In genomic region chr6:88044577-88045405, GRCm38 (mm10) we compare ENCODE assay signal across 8 mouse cellular contexts. TPM values are rescaled to one million over a fixed set of nuclear protein-coding genes. Genes with fewer than 3 reads are reported as not detected.
DNase-seq lines count a peak whose midpoint lies in the region; ATAC-seq and TF ChIP-seq lines count a peak whose summit lies in the region.

Gene Rab7 (minus strand): TSS chr6:88045270.

- peaks cover 50% of the 10 kb centered on the region for H3K79me2 ChIP-seq in CH12.LX (replicated peaks; ENCODE audit: control insufficient read depth, extremely low read depth, insufficient read depth, poor library complexity, severe bottlenecking)

- no peak for TF ChIP-seq EP300 in CH12.LX (IDR thresholded peaks at IDR 0.05; ENCODE audit: low read length)

- peak within 1 kb of the TSS; percentile 91 for H3K4me2 ChIP-seq in CH12.LX (ENCODE audit: insufficient read depth, low read depth, poor library complexity, severe bottlenecking)
- peak within 1 kb of the TSS; percentile 91 for H3K4me2 ChIP-seq in forebrain, embryonic 11.5 days (ENCODE audit: low read depth, low read length, severe bottlenecking)
- peak within 1 kb of the TSS; percentile 87 for H3K4me2 ChIP-seq in heart, embryonic 16.5 days (ENCODE audit: low read depth, low read length)
- peak within 1 kb of the TSS; percentile 85 for H3K4me2 ChIP-seq in liver, embryonic 15.5 days
- peak within 1 kb of the TSS; percentile 97 for H3K4me2 ChIP-seq in neural tube, embryonic 12.5 days (replicated peaks)

- TF ChIP-seq CTCF in CH12.LX (conservative IDR thresholded peaks at IDR 0.05 in 1 of 2, IDR thresholded peaks at IDR 0.05 in 1 of 2; ENCODE audit: low read depth in 2 of 2, low read length in 2 of 2), result no peak

- DNase-seq in CH12.LX (ENCODE audit: extremely low read depth), result peak; percentile 96
- DNase-seq in c-Kit-positive CD71-positive TER-119-negative erythroid progenitor cells, embryonic 14.5 days (ENCODE audit: low read depth), result peak; percentile 91
- peak; percentile 97 for DNase-seq in forebrain, embryonic 11.5 days (ENCODE audit: low spot score)
- peak; percentile 98 for DNase-seq in kidney, postnatal 36 days
- peak; percentile 96 for DNase-seq in telencephalon, adult 2 months (ENCODE audit: low read depth, low spot score)

- peaks cover 19 to 43% of the 10 kb centered on the region in 2 experiments for H3K4me1 ChIP-seq in CH12.LX (ENCODE audit: control insufficient read depth in 1 of 2, insufficient read depth in 2 of 2)
- peaks cover 7% of the 10 kb centered on the region for H3K4me1 ChIP-seq in forebrain, embryonic 11.5 days (replicated peaks; ENCODE audit: control insufficient read depth, insufficient read depth, low read length)
- H3K4me1 ChIP-seq in heart, embryonic 16.5 days (ENCODE audit: control insufficient read depth, insufficient read depth, low read length), result peaks cover 35% of the 10 kb centered on the region
- peaks cover 49% of the 10 kb centered on the region for H3K4me1 ChIP-seq in liver, embryonic 15.5 days (replicated peaks)
- H3K4me1 ChIP-seq in neural tube, embryonic 12.5 days, result peaks cover 18% of the 10 kb centered on the region

- no peaks in the 10 kb centered on the region for H3K27me3 ChIP-seq in CH12.LX (replicated peaks)
- H3K27me3 ChIP-seq in forebrain, embryonic 11.5 days (ENCODE audit: control insufficient read depth, insufficient read depth, low read length), result no peaks in the 10 kb centered on the region
- H3K27me3 ChIP-seq in heart, embryonic 16.5 days (ENCODE audit: control insufficient read depth, insufficient read depth, low read length), result no peaks in the 10 kb centered on the region
- 0 out of 2 replicates have a peak, but pooled peaks cover 5% of the 10 kb centered on the region for H3K27me3 ChIP-seq in liver, embryonic 15.5 days
- peaks cover 8% of the 10 kb centered on the region; the same call in 1 of the 2 replicates for H3K27me3 ChIP-seq in neural tube, embryonic 12.5 days (replicated peaks)

- peaks cover 3 to 25% of the 10 kb centered on the region in 2 experiments for H3K36me3 ChIP-seq in CH12.LX (replicated peaks in 1 of 2; ENCODE audit: control insufficient read depth in 1 of 2, insufficient read depth in 1 of 2, low read length in 1 of 2)
- no peaks in the 10 kb centered on the region for H3K36me3 ChIP-seq in forebrain, embryonic 11.5 days (ENCODE audit: control insufficient read depth, insufficient read depth, low read length)
- H3K36me3 ChIP-seq in heart, embryonic 16.5 days (ENCODE audit: control insufficient read depth, insufficient read depth), result no peaks in the 10 kb centered on the region
- H3K36me3 ChIP-seq in liver, embryonic 15.5 days (replicated peaks), result no peaks in the 10 kb centered on the region
- H3K36me3 ChIP-seq in neural tube, embryonic 12.5 days, result no peaks in the 10 kb centered on the region; the same call in 1 of the 2 replicates

- peak within 1 kb of the TSS; percentile 97 for H3K9ac ChIP-seq in CH12.LX (ENCODE audit: insufficient read depth, low read depth)
- peak within 1 kb of the TSS; percentile 94 for H3K9ac ChIP-seq in forebrain, embryonic 11.5 days (ENCODE audit: low read length)
- H3K9ac ChIP-seq in heart, embryonic 16.5 days (ENCODE audit: low read length), result peak within 1 kb of the TSS; percentile 99
- peak within 1 kb of the TSS; percentile 91 for H3K9ac ChIP-seq in liver, embryonic 15.5 days
- peak within 1 kb of the TSS; percentile 97 for H3K9ac ChIP-seq in neural tube, embryonic 12.5 days

- no peaks in the 10 kb centered on the region for H3K9me3 ChIP-seq in CH12.LX (replicated peaks; ENCODE audit: low read length)
- no peaks in the 10 kb centered on the region for H3K9me3 ChIP-seq in forebrain, embryonic 11.5 days (ENCODE audit: control insufficient read depth, low read length)
- H3K9me3 ChIP-seq in heart, embryonic 16.5 days (replicated peaks; ENCODE audit: control insufficient read depth, low read length), result no peaks in the 10 kb centered on the region
- H3K9me3 ChIP-seq in liver, embryonic 15.5 days (replicated peaks), result no peaks in the 10 kb centered on the region
- H3K9me3 ChIP-seq in neural tube, embryonic 12.5 days, result no peaks in the 10 kb centered on the region

- peak within 1 kb of the TSS; percentile 89 to 94 (median 91) for H3K4me3 ChIP-seq in CH12.LX (replicated peaks in 1 of 3; ENCODE audit: low read depth in 2 of 3, low read length in 2 of 3, poor library complexity in 1 of 3)
- H3K4me3 ChIP-seq in forebrain, embryonic 11.5 days (ENCODE audit: low read depth, low read length), result peak within 1 kb of the TSS; percentile 96
- peak within 1 kb of the TSS; percentile 98 for H3K4me3 ChIP-seq in heart, embryonic 16.5 days (ENCODE audit: low read length)
- peak within 1 kb of the TSS; percentile 91 for H3K4me3 ChIP-seq in liver, embryonic 15.5 days (replicated peaks)
- peak within 1 kb of the TSS; percentile 97 for H3K4me3 ChIP-seq in neural tube, embryonic 12.5 days

- TF ChIP-seq POLR2A in CH12.LX (IDR thresholded peaks at IDR 0.05; ENCODE audit: low read depth, low read length), result peak; percentile 94

- WGBS in forebrain, embryonic 11.5 days, result under 1% methylated on average over 76 of the region's 82 CpGs
- under 1% methylated on average over 78 of the region's 82 CpGs for WGBS in heart, embryonic 16.5 days
- WGBS in liver, embryonic 15.5 days (ENCODE audit: insufficient replicate concordance), result under 1% methylated on average over 82 of the region's 82 CpGs
- WGBS in neural tube, embryonic 12.5 days, result under 1% methylated on average over 71 of the region's 82 CpGs

- in situ Hi-C loops in CH12.LX (cut with MboI; ENCODE audit: low pct_ligation_motif_present, low pct_unique_long_range_greater_than_20kb, low sequenced_read_pairs), result no loop called here

- peak; percentile 98 for ATAC-seq in forebrain, embryonic 11.5 days (replicated peaks; ENCODE audit: low FRiP score)
- peak; percentile 98 for ATAC-seq in heart, embryonic 16.5 days (replicated peaks; ENCODE audit: extremely low read depth, insufficient read depth, low FRiP score)
- peak; percentile 90 for ATAC-seq in liver, embryonic 15.5 days (ENCODE audit: insufficient read depth)
- ATAC-seq in neural tube, embryonic 12.5 days (ENCODE audit: low FRiP score, low read depth), result peak; percentile 98

- no peak for TF ChIP-seq RAD21 in CH12.LX (IDR thresholded peaks at IDR 0.05; ENCODE audit: low read depth, low read length)

- dilution Hi-C loops in CH12.LX (cut with MboI; ENCODE audit: extremely low pct_ligation_motif_present, extremely low pct_unique_long_range_greater_than_20kb, low sequenced_read_pairs), result no loop called here

- peak within 1 kb of the TSS; percentile 63 for H3K27ac ChIP-seq in CH12.LX (ENCODE audit: insufficient read depth, low read depth)
- H3K27ac ChIP-seq in forebrain, embryonic 11.5 days (ENCODE audit: low read depth, low read length), result peak within 1 kb of the TSS; percentile 37; the same call in 1 of the 2 replicates
- peak within 1 kb of the TSS; percentile 91 for H3K27ac ChIP-seq in heart, embryonic 16.5 days (ENCODE audit: low read length)
- peak within 1 kb of the TSS; percentile 88 for H3K27ac ChIP-seq in liver, embryonic 15.5 days (replicated peaks)
- peak within 1 kb of the TSS; percentile 70; the same call in 1 of the 2 replicates for H3K27ac ChIP-seq in neural tube, embryonic 12.5 days

TF ChIP-seq in CH12.LX, 34 proteins besides CTCF, POLR2A, EP300 and RAD21 (continues in another document):
- TF ChIP-seq ZKSCAN1 (IDR thresholded peaks at IDR 0.05; ENCODE audit: borderline replicate concordance, low read depth, low read length) (no peak), GABPA (IDR thresholded peaks at IDR 0.05; ENCODE audit: insufficient replicate concordance, low read depth, low read length) (no peak; the same call in 1 of the 2 replicates), ZC3H11A (IDR thresholded peaks at IDR 0.05; ENCODE audit: low read depth, low read length) (no peak), JUND (conservative IDR thresholded peaks at IDR 0.05; ENCODE audit: low read depth, low read length) (no peak), CHD2 (IDR thresholded peaks at IDR 0.05; ENCODE audit: low read length) (no peak), NRF1 (IDR thresholded peaks at IDR 0.05; ENCODE audit: low read depth, low read length) (peak; percentile 84), MXI1 (IDR thresholded peaks at IDR 0.05; ENCODE audit: low read depth, low read length) (peak; percentile 54), TBP (conservative IDR thresholded peaks at IDR 0.05; ENCODE audit: low read depth, low read length) (no peak), KAT2A (IDR thresholded peaks at IDR 0.05; ENCODE audit: insufficient replicate concordance, low read length) (peak; percentile 83; the same call in 1 of the 2 replicates), PAX5 (IDR thresholded peaks at IDR 0.05; ENCODE audit: low read length) (no peak), UBTF (IDR thresholded peaks at IDR 0.05; ENCODE audit: low read depth, low read length) (peak; percentile 91; the same call in 1 of the 2 replicates), ZMIZ1 (IDR thresholded peaks at IDR 0.05; ENCODE audit: low read depth, low read length) (peak; percentile 90), MYC (IDR thresholded peaks at IDR 0.05; ENCODE audit: low read depth, low read length) (no peak), NELFE (IDR thresholded peaks at IDR 0.05; ENCODE audit: low read depth, low read length) (peak; percentile 88), SMC3 (IDR thresholded peaks at IDR 0.05; ENCODE audit: low read depth, low read length) (no peak), CHD1 (IDR thresholded peaks at IDR 0.05; ENCODE audit: low read depth, low read length) (no peak), IRF4 (IDR thresholded peaks at IDR 0.05; ENCODE audit: low read depth, low read length) (peak; percentile 37; the same call in 1 of the 2 replicates), USF1 (IDR thresholded peaks at IDR 0.05; ENCODE audit: low read depth, low read length) (peak; percentile 88), BHLHE40 (IDR thresholded peaks at IDR 0.05; ENCODE audit: low read depth, low read length) (peak; percentile 97), ELF1 (IDR thresholded peaks at IDR 0.05; ENCODE audit: low read depth, low read length) (peak; percentile 90), MEF2A (IDR thresholded peaks at IDR 0.05; ENCODE audit: borderline replicate concordance, low read depth, low read length) (peak; percentile 16; the same call in 1 of the 2 replicates), TCF12 (IDR thresholded peaks at IDR 0.05; ENCODE audit: low read depth, low read length) (peak; percentile 77), JUN (IDR thresholded peaks at IDR 0.05; ENCODE audit: insufficient read depth, low read depth, low read length) (no peak)

RNA-seq across cellular contexts. Expression of gene Rab7, which starts in this region (rescaled TPM):
- total RNA-seq in CH12.LX (2012; rRNA removed) (58.6 and 64.1 TPM in 2 replicates), CH12.LX (2014; rRNA removed) (56.4 and 68.9 TPM in 2 replicates)
- polyA plus RNA-seq in CH12.LX (2012; ENCODE audit: insufficient read length, low read depth), result 361 and 367 TPM in 2 replicates
- polyA plus RNA-seq in forebrain, embryonic 11.5 days (2014; fragmentation: Nextera tagmentation; extraction: Ambion mirVana), result 232 and 244 TPM in 2 replicates
- polyA plus RNA-seq in heart, embryonic 16.5 days (2015; fragmentation: Nextera tagmentation; extraction: Ambion mirVana), result 225 and 256 TPM in 2 replicates
- polyA plus RNA-seq in liver, embryonic 15.5 days (2015; fragmentation: Nextera tagmentation; extraction: Ambion mirVana), result 110 and 117 TPM in 2 replicates
- 231 and 251 TPM in 2 replicates for polyA plus RNA-seq in neural tube, embryonic 12.5 days (2016; fragmentation: Nextera tagmentation; extraction: Ambion mirVana)

Comparison
In these comparisons a context has a peak if more than half of its experiments do, and no peak if none do; other contexts are left out.
1. Peak in every context shown above with its lines: DNase-seq, ATAC-seq, H3K4me3 ChIP-seq and H3K27ac ChIP-seq.
2. H3K27ac ChIP-seq: peak in every context shown above with its lines; median percentile 91 in heart, embryonic 16.5 days; 88 in liver, embryonic 15.5 days; 70 in neural tube, embryonic 12.5 days; 63 in CH12.LX; 37 in forebrain, embryonic 11.5 days.